Mouse (Mus musculus): ENCODE measurements around the gene Hypk. TPM values are rescaled to one million over a fixed set of nuclear protein-coding genes. Genes with fewer than 3 reads are reported as not detected.

Hypk gene
- 11.8 TPM for polyA plus RNA-seq (2012; fragmentation: generic; extraction: Trizol)
- long read RNA-seq, experiment 1, transcript Hypk-204 (4 exons, 961 nt), result major isoform, 273 of 275 reads
- long read RNA-seq, experiment 1, partial matches to known transcripts, result 1 of 275 reads
- long read RNA-seq, experiment 1, other reads (novel, unspliced or antisense), result 0 of 275 reads
- long read RNA-seq, experiment 2, transcript Hypk-204 (4 exons, 961 nt), result major isoform, 25 of 25 reads
- long read RNA-seq, experiment 2, partial matches to known transcripts, result 0 of 25 reads
- long read RNA-seq, experiment 2, other reads (novel, unspliced or antisense), result 0 of 25 reads

- H3ac ChIP-seq (ENCODE audit: control insufficient read depth, insufficient read length, low read depth), result no peak within 1 kb of the TSS
- peaks cover 57% of the 10 kb centered on the region for H3K79me2 ChIP-seq (ENCODE audit: control insufficient read depth, insufficient read depth)
- H3K27me3 ChIP-seq (ENCODE audit: control insufficient read depth, insufficient read depth, insufficient read length), result no peaks in the 10 kb centered on the region
- no peak for TF ChIP-seq MYOD1 (IDR thresholded peaks at IDR 0.05; ENCODE audit: control insufficient read depth, insufficient read length, low read depth)
- no peak for TF ChIP-seq MYOG (IDR thresholded peaks at IDR 0.05; ENCODE audit: control insufficient read depth, extremely low read depth, insufficient read length)
- no peak for TF ChIP-seq USF1 (IDR thresholded peaks at IDR 0.05; ENCODE audit: low read depth)
- TF ChIP-seq FOSL1 (IDR thresholded peaks at IDR 0.05; ENCODE audit: insufficient read depth, low read length, poor library complexity, severe bottlenecking), result no peak
- TF ChIP-seq CEBPB (IDR thresholded peaks at IDR 0.05; ENCODE audit: low read depth), result no peak
- TF ChIP-seq MAX (IDR thresholded peaks at IDR 0.05), result no peak
- TF ChIP-seq CTCF (IDR thresholded peaks at IDR 0.05; ENCODE audit: control insufficient read depth, insufficient read depth, insufficient read length), result no peak
- H3K4me3 ChIP-seq (ENCODE audit: insufficient read depth, poor library complexity, severe bottlenecking), result no peak within 1 kb of the TSS
- H3K36me3 ChIP-seq (ENCODE audit: control insufficient read depth, insufficient read depth), result peaks cover 40% of the 10 kb centered on the region
- H3K79me3 ChIP-seq (ENCODE audit: low read depth), result peaks cover 29% of the 10 kb centered on the region
These were observed at the start of gene Hypk for GRCm38 (mm10) chr2:121452990-121453389. Gene Hypk, plus strand, starts transcription at chr2:121453290.

DNA sequence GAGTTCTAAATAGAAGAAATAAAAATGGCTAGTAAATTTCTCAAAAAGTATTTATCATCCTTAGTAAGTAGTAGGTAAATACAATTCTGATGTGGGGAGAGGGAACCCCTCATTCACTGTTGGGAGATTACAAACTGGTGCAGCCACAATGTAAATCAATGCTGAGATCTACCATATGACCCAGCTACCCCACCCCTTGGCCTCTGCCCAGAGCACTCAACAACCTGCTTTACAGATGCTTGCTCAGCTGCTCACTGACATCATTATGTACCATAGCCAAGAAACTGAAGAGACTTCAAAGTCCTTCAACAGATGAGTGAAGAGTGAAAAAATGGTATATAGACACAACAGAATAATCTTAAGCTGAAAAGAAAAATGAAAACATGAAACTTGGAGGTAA is 49.8 kb upstream of the Hypk start:
- no peaks in the 10 kb centered on the region for H3K27me3 ChIP-seq (ENCODE audit: control insufficient read depth, insufficient read depth, insufficient read length)
- no peaks in the 10 kb centered on the region for H3K79me2 ChIP-seq (ENCODE audit: control insufficient read depth, insufficient read depth)
- TF ChIP-seq CEBPB (IDR thresholded peaks at IDR 0.05; ENCODE audit: low read depth) (no peak), MYOG (IDR thresholded peaks at IDR 0.05; ENCODE audit: control insufficient read depth, extremely low read depth, insufficient read length) (no peak), MYOD1 (IDR thresholded peaks at IDR 0.05; ENCODE audit: control insufficient read depth, insufficient read length, low read depth) (peak; percentile 21)
- no peaks in the 10 kb centered on the region for H3K36me3 ChIP-seq (ENCODE audit: control insufficient read depth, insufficient read depth)
- no peak overlapping the region for H3ac ChIP-seq (ENCODE audit: control insufficient read depth, insufficient read length, low read depth)
- H3K4me3 ChIP-seq (ENCODE audit: insufficient read depth, poor library complexity, severe bottlenecking), result no peak overlapping the region
- no peaks in the 10 kb centered on the region for H3K79me3 ChIP-seq (ENCODE audit: low read depth)

DNA sequence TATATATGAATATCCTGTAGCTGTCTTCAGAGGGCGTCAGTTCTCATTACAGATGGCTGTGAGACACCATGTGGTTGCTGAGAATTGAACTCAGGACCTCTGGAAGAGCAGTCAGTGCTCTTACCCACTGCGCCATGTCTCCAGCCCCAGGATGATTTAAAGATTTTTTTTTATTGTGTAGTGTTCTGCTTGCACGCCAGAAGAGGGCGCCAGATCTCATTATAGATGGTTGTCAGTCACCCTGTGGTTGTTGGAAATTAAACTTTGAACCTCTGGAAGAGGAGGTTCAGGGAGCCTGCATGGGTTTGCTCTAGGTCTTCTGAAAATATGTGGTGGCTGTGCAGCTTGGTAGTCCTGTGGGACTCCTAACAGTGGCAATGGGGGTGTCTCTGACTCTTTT is 44.9 kb upstream of the Hypk start:
- TF ChIP-seq MYOG (IDR thresholded peaks at IDR 0.05; ENCODE audit: control insufficient read depth, extremely low read depth, insufficient read length) (no peak), CTCF (IDR thresholded peaks at IDR 0.05; ENCODE audit: control insufficient read depth, insufficient read depth, insufficient read length) (peak; percentile 4), USF1 (IDR thresholded peaks at IDR 0.05; ENCODE audit: low read depth) (no peak)
- H3K4me3 ChIP-seq (ENCODE audit: insufficient read depth, poor library complexity, severe bottlenecking), result no peak overlapping the region
- H3K36me3 ChIP-seq (ENCODE audit: control insufficient read depth, insufficient read depth), result no peaks in the 10 kb centered on the region
- H3ac ChIP-seq (ENCODE audit: control insufficient read depth, insufficient read length, low read depth), result no peak overlapping the region
- no peaks in the 10 kb centered on the region for H3K79me3 ChIP-seq (ENCODE audit: low read depth)
- H3K27me3 ChIP-seq (ENCODE audit: control insufficient read depth, insufficient read depth, insufficient read length), result no peaks in the 10 kb centered on the region
- H3K79me2 ChIP-seq (ENCODE audit: control insufficient read depth, insufficient read depth), result peaks cover 13% of the 10 kb centered on the region

GRCm38 (mm10) chr2:121412843-121413386 is 40.2 kb upstream of the Hypk start:
- peak overlapping the region; percentile 60 for H3ac ChIP-seq (ENCODE audit: control insufficient read depth, insufficient read length, low read depth)
- H3K4me3 ChIP-seq (ENCODE audit: insufficient read depth, poor library complexity, severe bottlenecking), result peak overlapping the region; percentile 95
- peaks cover 55% of the 10 kb centered on the region for H3K79me2 ChIP-seq (ENCODE audit: control insufficient read depth, insufficient read depth)
- H3K36me3 ChIP-seq (ENCODE audit: control insufficient read depth, insufficient read depth), result peaks cover 30% of the 10 kb centered on the region
- no peaks in the 10 kb centered on the region for H3K27me3 ChIP-seq (ENCODE audit: control insufficient read depth, insufficient read depth, insufficient read length)
- TF ChIP-seq FOSL1 (IDR thresholded peaks at IDR 0.05; ENCODE audit: insufficient read depth, low read length, poor library complexity, severe bottlenecking) (no peak), CEBPB (IDR thresholded peaks at IDR 0.05; ENCODE audit: low read depth) (no peak), USF1 (IDR thresholded peaks at IDR 0.05; ENCODE audit: low read depth) (no peak), MAX (IDR thresholded peaks at IDR 0.05) (no peak), CTCF (IDR thresholded peaks at IDR 0.05; ENCODE audit: control insufficient read depth, insufficient read depth, insufficient read length) (no peak), MYOD1 (IDR thresholded peaks at IDR 0.05; ENCODE audit: control insufficient read depth, insufficient read length, low read depth) (no peak), MYOG (IDR thresholded peaks at IDR 0.05; ENCODE audit: control insufficient read depth, extremely low read depth, insufficient read length) (no peak)
- H3K79me3 ChIP-seq (ENCODE audit: low read depth), result peaks cover 40% of the 10 kb centered on the region

DNA sequence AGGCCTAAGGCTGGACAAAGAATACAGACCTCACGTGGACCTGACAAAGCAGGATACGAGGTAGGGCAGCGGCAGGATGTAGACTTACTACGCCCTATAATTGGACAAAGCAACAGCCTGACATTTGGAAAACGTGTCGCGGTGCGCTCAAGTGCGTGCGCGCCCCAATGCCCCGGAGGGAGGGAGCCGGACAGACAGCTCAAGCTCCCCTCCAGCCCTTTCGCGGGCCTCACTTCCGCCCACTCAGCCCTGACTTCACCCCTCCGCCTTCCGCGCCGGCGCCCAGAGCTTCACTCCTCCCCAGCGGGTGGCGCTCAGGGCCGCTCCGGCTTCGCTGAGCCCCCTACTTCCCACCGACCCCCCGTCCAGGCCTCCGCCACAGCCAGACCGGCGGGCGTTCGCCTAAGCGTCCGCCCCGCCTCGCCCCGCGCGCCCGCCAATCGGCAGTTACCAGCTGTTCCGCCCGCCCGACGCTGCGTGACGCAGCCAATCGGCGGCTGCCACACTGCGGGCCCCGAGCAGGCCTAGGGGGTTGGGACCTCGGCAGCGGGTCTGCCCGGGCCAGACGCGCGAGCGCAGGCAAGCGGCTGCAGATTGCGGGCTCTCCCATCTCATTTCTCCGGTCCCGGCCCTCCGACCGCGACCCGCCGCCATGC is 39.6 kb upstream of the Hypk start, which contains the start of the genes Pdia3 and Catsper2:
TSS of gene Pdia3 (plus strand) at position 389 of the 656 bp plus-strand sequence.
TSS of gene Catsper2 (minus strand) at position 406 of the 656 bp plus-strand sequence.
- H3K36me3 ChIP-seq (ENCODE audit: control insufficient read depth, insufficient read depth), result peaks cover 36% of the 10 kb centered on the region
- peak within 1 kb of the TSS; percentile 95 for H3K4me3 ChIP-seq (ENCODE audit: insufficient read depth, poor library complexity, severe bottlenecking)
- H3K79me2 ChIP-seq (ENCODE audit: control insufficient read depth, insufficient read depth), result peaks cover 61% of the 10 kb centered on the region
- no peaks in the 10 kb centered on the region for H3K27me3 ChIP-seq (ENCODE audit: control insufficient read depth, insufficient read depth, insufficient read length)
- TF ChIP-seq MYOD1 (IDR thresholded peaks at IDR 0.05; ENCODE audit: control insufficient read depth, insufficient read length, low read depth) (no peak), CTCF (IDR thresholded peaks at IDR 0.05; ENCODE audit: control insufficient read depth, insufficient read depth, insufficient read length) (peak; percentile 49), MYOG (IDR thresholded peaks at IDR 0.05; ENCODE audit: control insufficient read depth, extremely low read depth, insufficient read length) (no peak), FOSL1 (IDR thresholded peaks at IDR 0.05; ENCODE audit: insufficient read depth, low read length, poor library complexity, severe bottlenecking) (no peak), CEBPB (IDR thresholded peaks at IDR 0.05; ENCODE audit: low read depth) (no peak), USF1 (IDR thresholded peaks at IDR 0.05; ENCODE audit: low read depth) (no peak), MAX (IDR thresholded peaks at IDR 0.05) (peak; percentile 78)
- H3K79me3 ChIP-seq (ENCODE audit: low read depth), result peaks cover 46% of the 10 kb centered on the region
- peak within 1 kb of the TSS; percentile 99 for H3ac ChIP-seq (ENCODE audit: control insufficient read depth, insufficient read length, low read depth)

Measured in C2C12 (cell line).